In the genomic region with DNA sequence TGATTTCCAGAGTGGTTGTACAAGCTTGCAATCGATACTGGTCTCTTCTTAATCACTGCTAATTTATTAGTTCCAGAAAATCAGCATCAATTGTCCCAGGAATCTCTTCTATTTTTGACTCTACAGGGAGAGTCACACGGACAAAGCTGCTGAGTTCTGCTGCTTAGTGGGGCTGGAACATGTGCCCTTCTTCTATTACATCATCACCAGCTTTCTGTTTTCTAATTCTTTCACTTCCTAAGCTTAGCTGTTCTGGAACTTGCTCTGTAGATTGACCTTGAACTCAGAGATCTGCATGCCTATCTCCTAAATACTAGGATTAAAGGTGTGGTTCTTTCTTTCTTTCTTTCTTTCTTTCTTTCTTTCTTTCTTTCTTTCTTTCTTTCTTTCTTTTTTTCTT, we compare ENCODE assay signal across 30 mouse cellular contexts. TPM values are rescaled to one million over a fixed set of nuclear protein-coding genes. Genes with fewer than 3 reads are reported as not detected.
"Had no signal": no experiment of that assay in that cellular context is flagged by ENCODE, and none has a peak within 500 bp of the region (broad histone marks: within the 10 kb centered on the region; RNA-seq: fewer than 3 reads in every experiment).

No protein-coding gene starts in this region.

- DNase-seq: left cerebral cortex, postnatal 4 days; liver; liver, embryonic 13.5 days; liver, postnatal 0 days; lung, adult 18-20 months; lung, adult 2 months; lung, embryonic 14.5 days; lung, postnatal 10 days; lung, postnatal 14 days; lung, postnatal 36 days; lung, postnatal 4 days; midbrain, embryonic 14.5 days had no signal

- H3K27me3 ChIP-seq: limb, embryonic 12.5 days; limb, embryonic 13.5 days; limb, embryonic 15.5 days; liver, embryonic 12.5 days; liver, embryonic 13.5 days; liver, embryonic 15.5 days; lung, embryonic 15.5 days; megakaryocyte, embryonic 14.5 days; midbrain, embryonic 12.5 days; midbrain, embryonic 13.5 days; midbrain, embryonic 15.5 days; neural tube, embryonic 12.5 days had no signal

- H3K36me3 ChIP-seq: limb, embryonic 10.5 days; limb, embryonic 12.5 days; limb, embryonic 13.5 days; limb, embryonic 15.5 days; liver, embryonic 12.5 days; liver, embryonic 13.5 days; liver, embryonic 15.5 days; lung, embryonic 15.5 days; midbrain, embryonic 10.5 days; midbrain, embryonic 12.5 days; midbrain, embryonic 13.5 days; midbrain, embryonic 15.5 days; neural tube, embryonic 12.5 days had no signal

- H3K27ac ChIP-seq: limb, embryonic 10.5 days; limb, embryonic 12.5 days; limb, embryonic 13.5 days; limb, embryonic 15.5 days; liver, embryonic 12.5 days; liver, embryonic 13.5 days; liver, embryonic 14.5 days; liver, embryonic 15.5 days; lung, embryonic 15.5 days; macrophage; midbrain, embryonic 10.5 days; midbrain, embryonic 12.5 days; midbrain, embryonic 13.5 days; midbrain, embryonic 15.5 days; neural tube, embryonic 12.5 days had no signal

- H3K9me3 ChIP-seq: limb, embryonic 10.5 days; limb, embryonic 15.5 days; liver, embryonic 12.5 days; liver, embryonic 13.5 days; liver, embryonic 15.5 days; lung, embryonic 15.5 days; midbrain, embryonic 12.5 days; midbrain, embryonic 13.5 days; midbrain, embryonic 15.5 days had no signal

- H3K9ac ChIP-seq: limb, embryonic 12.5 days; limb, embryonic 13.5 days; limb, embryonic 15.5 days; liver, embryonic 12.5 days; liver, embryonic 13.5 days; liver, embryonic 14.5 days; liver, embryonic 15.5 days; liver, postnatal 0 days; lung, embryonic 14.5 days; lung, embryonic 15.5 days; midbrain, embryonic 12.5 days; midbrain, embryonic 13.5 days; midbrain, embryonic 15.5 days; neural tube, embryonic 12.5 days had no signal

- H3K4me1 ChIP-seq: limb, embryonic 10.5 days; limb, embryonic 12.5 days; limb, embryonic 13.5 days; limb, embryonic 15.5 days; liver, embryonic 12.5 days; liver, embryonic 13.5 days; liver, embryonic 15.5 days; lung, embryonic 15.5 days; megakaryocyte, embryonic 14.5 days; midbrain, embryonic 10.5 days; midbrain, embryonic 12.5 days; midbrain, embryonic 13.5 days; midbrain, embryonic 15.5 days; neural tube, embryonic 12.5 days had no signal

- H3K4me3 ChIP-seq: limb, embryonic 10.5 days; limb, embryonic 12.5 days; limb, embryonic 13.5 days; limb, embryonic 15.5 days; liver, embryonic 12.5 days; liver, embryonic 13.5 days; liver, embryonic 15.5 days; lung, embryonic 15.5 days; megakaryocyte, embryonic 14.5 days; midbrain, embryonic 10.5 days; midbrain, embryonic 12.5 days; midbrain, embryonic 13.5 days; midbrain, embryonic 15.5 days; myocyte; neural tube, embryonic 12.5 days had no signal

- H3K4me2 ChIP-seq: limb, embryonic 12.5 days; limb, embryonic 13.5 days; limb, embryonic 15.5 days; liver, embryonic 11.5 days; liver, embryonic 12.5 days; liver, embryonic 13.5 days; liver, embryonic 15.5 days; lung, embryonic 14.5 days; lung, embryonic 15.5 days; midbrain, embryonic 11.5 days; midbrain, embryonic 12.5 days; midbrain, embryonic 13.5 days; midbrain, embryonic 15.5 days; neural tube, embryonic 12.5 days had no signal

RNA-seq across cellular contexts. Expression of gene Slc15a2, which starts 13.6 kb away (rescaled TPM):
- polyA plus RNA-seq: myocyte had no signal
